Mouse (Mus musculus) forebrain, postnatal 0 days (tissue): ENCODE measurements around the gene Cfap20. TPM values are rescaled to one million over a fixed set of nuclear protein-coding genes. Genes with fewer than 3 reads are reported as not detected.

Source experiments
- ATAC-seq: fragments of 200-750 bp; cut with Nextera tagmentation; 2 replicates; pipeline ENCODE4 v1.8.0; 2017; ENCODE audit warnings: mild to moderate bottlenecking, moderate library complexity
- DNase-seq: peaks from one replicate; pipeline ENCODE4 v3.0.0-alpha.2; 2015
- H3K27ac ChIP-seq: fragments of 300-500 bp; sonication (generic); 2 replicates; pipeline ENCODE4 v1.5.1; 2014; ENCODE audit warnings: low read depth, mild to moderate bottlenecking, antibody characterized with exemption, low read length, moderate library complexity, mixed read lengths
- H3K27me3 ChIP-seq: fragments of 300-500 bp; sonication (generic); 2 replicates; pipeline ENCODE4 v1.6.1; 2014; ENCODE audit warnings: mild to moderate bottlenecking, low read length, mixed read lengths; ENCODE audit not compliant: insufficient read depth
- H3K36me3 ChIP-seq: fragments of 300-500 bp; sonication (generic); 2 replicates; pipeline ENCODE4 v1.6.1; 2014; ENCODE audit warnings: mild to moderate bottlenecking, moderate library complexity; ENCODE audit not compliant: insufficient read depth
- H3K4me1 ChIP-seq: fragments of 300-500 bp; sonication (generic); 2 replicates; pipeline ENCODE4 v1.6.1; 2014; ENCODE audit warnings: antibody characterized with exemption; ENCODE audit not compliant: insufficient read depth
- H3K4me2 ChIP-seq: fragments of 300-500 bp; sonication (generic); 2 replicates; pipeline ENCODE4 v1.6.1; 2014; ENCODE audit warnings: low read depth, mild to moderate bottlenecking, moderate library complexity
- H3K4me3 ChIP-seq: fragments of 300-500 bp; sonication (generic); 2 replicates; pipeline ENCODE4 v1.5.1; 2014; ENCODE audit warnings: low read depth, low read length, mixed read lengths
- H3K9ac ChIP-seq: fragments of 300-500 bp; sonication (generic); 2 replicates; pipeline ENCODE4 v1.6.1; 2014; ENCODE audit warnings: mild to moderate bottlenecking
- H3K9me3 ChIP-seq: fragments of 300-500 bp; sonication (generic); 2 replicates; pipeline ENCODE4 v1.6.1; 2016; ENCODE audit warnings: low read length
- CTCF ChIP-seq: sonication (generic); IDR thresholded peaks from 2 replicates; pipeline ENCODE4 v1.5.1; 2016; ENCODE audit warnings: antibody characterized with exemption, control low read depth, low read depth
- WGBS: fragments of 180-500 bp; shearing (Covaris S2); extraction: QIAGEN DNeasy Blood & Tissue Kit; methylation state at CpG from one replicate; pipeline ENCODE4 v1.1.7; 2014; 5-methylcytosine and 5-hydroxymethylcytosine counted together
- polyA plus RNA-seq: library from polyadenylated mRNA; unstranded; fragments of >200 nt; fragmentation: Nextera tagmentation; extraction: Ambion mirVana; gene quantifications from 2 replicates; pipeline ENCODE4 v1.2.1, GENCODE M21; 2015
- total RNA-seq: library from RNA; depleted of rRNA; stranded (reverse); fragments of >200 nt; gene quantifications from 2 replicates; pipeline ENCODE4 v1.2.3, GENCODE M21; 2014

Cfap20 gene
- total and polyA plus RNA-seq, 2 experiments from 2014 or later = 88.8 to 125 TPM

GRCm38 (mm10) chr8:95434233-95434632 lies 436 bp downstream of the Cfap20 start:
- no peak for TF ChIP-seq CTCF
- Histone ChIP-seq H3K36me3 (no peaks in the 10 kb centered on the region), H3K27me3 (no peaks in the 10 kb centered on the region), H3K27ac (peak overlapping the region; percentile 93), H3K4me1 (peaks cover 24% of the 10 kb centered on the region), H3K4me2 (peak overlapping the region; percentile 72), H3K9ac (peak overlapping the region; percentile 87), H3K9me3 (no peaks in the 10 kb centered on the region), H3K4me3 (peak overlapping the region; percentile 64)
- DNase-seq (peak; percentile 52), ATAC-seq (peak; percentile 26)
- under 1% methylated on average over 25 of the region's 25 CpGs for WGBS

- Histone ChIP-seq H3K27ac (no peak overlapping the region), H3K36me3 (no peaks in the 10 kb centered on the region), H3K4me1 (peaks cover 32% of the 10 kb centered on the region), H3K9me3 (no peaks in the 10 kb centered on the region), H3K4me3 (peak overlapping the region; percentile 64), H3K27me3 (no peaks in the 10 kb centered on the region), H3K9ac (peak overlapping the region; percentile 87), H3K4me2 (peak overlapping the region; percentile 72)
- ATAC-seq (no peak), DNase-seq (no peak)
- TF ChIP-seq CTCF = no peak
- WGBS = 34% methylated on average over 4 of the region's 4 CpGs
These were observed 1.5 kb downstream of the Cfap20 start for GRCm38 (mm10) chr8:95433124-95433523.

DNA sequence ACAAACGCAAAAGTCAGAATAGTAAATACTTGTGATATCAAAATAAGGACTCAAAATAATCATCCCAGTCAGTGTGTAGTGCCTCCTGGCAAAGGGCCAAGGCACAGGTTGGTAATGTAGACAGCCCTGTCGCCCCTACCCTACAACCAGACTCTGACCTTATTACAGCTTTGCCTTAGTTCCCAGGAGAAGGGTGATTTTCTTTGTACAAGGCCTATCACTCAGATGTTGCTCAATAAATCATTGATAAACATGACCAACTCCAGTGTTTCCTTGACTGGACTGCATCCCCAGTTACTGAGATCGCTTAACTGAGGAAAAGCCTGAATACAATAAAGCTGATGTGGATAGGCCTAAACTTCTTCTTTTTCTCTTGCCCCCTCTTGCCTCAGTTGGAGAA lies 2.2 kb downstream of the Cfap20 start:
- ATAC-seq = no peak
- WGBS = 67% methylated on average over 3 of the region's 3 CpGs
- Histone ChIP-seq H3K27ac (no peak overlapping the region), H3K4me2 (peak overlapping the region; percentile 72), H3K9ac (peak overlapping the region; percentile 14; the same call in 1 of the 2 replicates), H3K9me3 (no peaks in the 10 kb centered on the region), H3K4me1 (peaks cover 39% of the 10 kb centered on the region), H3K36me3 (no peaks in the 10 kb centered on the region), H3K4me3 (peak overlapping the region; percentile 64), H3K27me3 (no peaks in the 10 kb centered on the region)
- no peak for TF ChIP-seq CTCF
- DNase-seq = no peak

DNA sequence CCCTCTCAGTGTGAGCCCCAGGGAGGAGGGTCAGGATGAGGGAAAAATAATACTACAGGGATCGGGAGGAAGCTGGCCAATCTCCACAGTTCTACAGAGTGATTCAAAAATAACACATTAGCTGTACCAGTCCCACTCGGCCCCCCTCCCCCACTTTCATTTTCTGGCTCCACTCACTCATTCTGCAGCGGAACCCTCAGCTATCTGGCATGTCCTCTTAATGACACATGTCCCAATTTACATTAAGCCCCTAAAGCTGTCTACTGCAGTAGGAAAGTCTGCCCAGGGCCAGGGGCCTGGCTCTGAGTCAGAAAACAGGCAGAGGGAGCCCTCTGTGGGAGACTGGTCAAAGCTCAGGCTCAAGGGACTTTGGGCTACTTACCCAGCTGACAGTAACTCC lies 4.7 kb downstream of the Cfap20 start:
- Histone ChIP-seq H3K36me3 (no peaks in the 10 kb centered on the region), H3K9ac (no peak overlapping the region)

DNA sequence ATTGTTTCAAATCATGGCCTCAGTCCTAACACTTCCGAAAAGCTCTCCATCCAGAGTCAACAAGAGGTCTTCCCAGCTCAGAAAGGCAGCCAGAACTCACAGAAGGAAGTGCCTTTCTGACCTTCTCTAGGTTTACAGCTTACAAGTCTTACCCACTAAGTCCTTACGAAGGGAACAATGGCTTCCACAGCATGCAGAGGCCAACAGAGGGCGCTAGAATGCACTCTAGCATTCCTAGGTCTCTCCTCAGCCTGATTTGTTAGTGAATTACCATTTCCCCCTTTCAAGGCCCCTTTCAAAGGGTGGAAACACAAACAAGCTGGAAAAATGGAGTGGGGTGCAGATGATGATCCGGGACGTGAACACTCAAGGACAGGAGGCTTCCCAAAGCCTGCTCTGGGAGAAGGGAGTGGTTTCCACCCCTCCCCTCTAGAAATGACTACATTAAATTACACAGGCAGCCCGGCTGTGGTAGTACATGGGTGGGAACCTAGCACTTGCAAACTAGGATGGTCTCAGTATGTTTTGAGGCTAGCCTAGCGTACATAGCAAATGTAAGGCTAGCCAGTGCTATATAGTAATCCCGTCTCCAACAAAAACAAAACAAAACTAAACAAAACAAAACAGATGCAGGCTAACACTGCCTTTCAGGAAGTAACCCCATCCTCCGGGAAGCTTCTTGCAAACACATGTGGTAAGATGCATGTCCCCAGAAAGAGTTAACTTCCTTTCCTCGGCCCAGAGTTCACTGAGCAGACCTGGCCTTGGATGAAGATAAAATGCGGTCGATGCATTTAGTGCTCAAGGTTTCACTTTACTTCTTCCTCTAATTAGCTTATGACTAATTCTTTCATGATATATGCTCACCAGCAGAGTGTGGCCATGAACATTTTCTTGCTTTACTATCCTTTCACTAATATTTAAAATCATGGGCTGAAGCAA lies 6.8 kb downstream of the Cfap20 start:
- no peaks in the 10 kb centered on the region for H3K27me3 ChIP-seq
- peaks cover 38% of the 10 kb centered on the region for H3K4me1 ChIP-seq
- 0 out of 2 replicates have a peak overlapping the region, but pooled peaks have one; percentile 18 for H3K9ac ChIP-seq
- peak overlapping the region; percentile 30 for H3K4me2 ChIP-seq
- H3K4me3 ChIP-seq = no peak overlapping the region
- H3K9me3 ChIP-seq = no peaks in the 10 kb centered on the region
- H3K27ac ChIP-seq = peak overlapping the region; percentile 69
- 15% methylated on average over 12 of the region's 12 CpGs for WGBS
- peaks cover 6% of the 10 kb centered on the region for H3K36me3 ChIP-seq
- peak; percentile 86 for TF ChIP-seq CTCF
- ATAC-seq (peak; percentile 72), DNase-seq (peak; percentile 84)

More for the DNA sequence above, 4.7 kb downstream of the Cfap20 start:
- peak; percentile 36; the same call in 1 of the 2 replicates for TF ChIP-seq CTCF
- H3K27ac ChIP-seq = peak overlapping the region; percentile 62
- no peak overlapping the region for H3K4me3 ChIP-seq
- ATAC-seq (peak; percentile 16), DNase-seq (peak; percentile 60)
- peaks cover 45% of the 10 kb centered on the region for H3K4me1 ChIP-seq
- 2% methylated on average over 3 of the region's 3 CpGs for WGBS
- peak overlapping the region; percentile 38 for H3K4me2 ChIP-seq
- H3K9me3 ChIP-seq = no peaks in the 10 kb centered on the region
- no peaks in the 10 kb centered on the region for H3K27me3 ChIP-seq

DNA sequence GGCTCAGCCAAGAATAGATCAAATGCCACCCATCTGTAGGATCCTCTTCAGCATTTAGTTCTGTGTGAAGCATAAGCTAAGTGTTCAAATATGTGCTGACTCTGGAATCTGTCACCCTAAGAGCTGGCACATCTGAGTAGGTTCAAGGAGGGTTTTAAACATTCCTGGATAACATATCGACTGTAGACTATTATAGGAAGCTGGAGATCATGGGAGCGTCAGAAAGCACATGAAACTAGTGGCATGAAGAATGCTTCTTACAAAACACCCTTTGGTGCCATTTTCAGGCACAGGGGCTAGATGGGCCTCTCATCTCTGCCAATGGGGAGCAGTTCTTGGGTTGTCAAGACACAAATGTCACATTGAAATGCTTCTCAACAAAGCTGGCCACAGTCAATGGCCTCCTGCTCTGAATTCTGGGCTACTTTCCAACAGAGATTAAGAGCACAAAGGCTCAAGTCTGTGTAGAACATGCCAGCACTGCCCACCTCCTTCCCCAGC lies 7.8 kb downstream of the Cfap20 start:
- 4% methylated on average over 2 of the region's 2 CpGs for WGBS
- Histone ChIP-seq H3K9me3 (no peaks in the 10 kb centered on the region), H3K36me3 (peaks cover 16% of the 10 kb centered on the region), H3K4me3 (no peak overlapping the region), H3K27me3 (no peaks in the 10 kb centered on the region), H3K9ac (no peak overlapping the region), H3K4me2 (0 out of 2 replicates have a peak overlapping the region, but pooled peaks have one; percentile 30), H3K4me1 (peaks cover 33% of the 10 kb centered on the region), H3K27ac (peak overlapping the region; percentile 69)
- peak; percentile 72 for DNase-seq
- ATAC-seq = peak; percentile 81
- TF ChIP-seq CTCF = no peak

- Histone ChIP-seq H3K4me3 (no peak overlapping the region), H3K9me3 (no peaks in the 10 kb centered on the region), H3K4me1 (peaks cover 26% of the 10 kb centered on the region), H3K27me3 (no peaks in the 10 kb centered on the region), H3K4me2 (no peak overlapping the region), H3K36me3 (peaks cover 36% of the 10 kb centered on the region), H3K9ac (no peak overlapping the region), H3K27ac (no peak overlapping the region)
- DNase-seq (no peak), ATAC-seq (no peak)
- 87% methylated on average over 7 of the region's 7 CpGs for WGBS
- TF ChIP-seq CTCF = no peak
These were observed 10.0 kb downstream of the Cfap20 start for GRCm38 (mm10) chr8:95424682-95425081.
